Mouse (Mus musculus) adrenal gland, postnatal 14 days (tissue): ENCODE results near the gene Appl2. TPM values are rescaled to one million over a fixed set of nuclear protein-coding genes. Genes with fewer than 3 reads are reported as not detected.
"Not testable (repeated sequence)": the region's sequence is repeated elsewhere in the genome, so short reads cannot be mapped to it uniquely, and the experiment has no call there.

ENCODE experiments used
- DNase-seq: peaks from one replicate; pipeline ENCODE4 v3.0.0; 2021; ENCODE audit warnings: mixed read lengths
- long read RNA-seq, 2 experiments: library from polyadenylated mRNA; stranded (forward); transcript quantifications; one replicate each; pipeline ENCODE4 v2.0.0; 2021
- total RNA-seq: library from RNA; stranded (reverse); gene quantifications from 2 replicates; pipeline ENCODE4 v1.2.3, GENCODE M21; 2021

The Appl2 gene
- 63.5 and 81.7 TPM in 2 replicates for total RNA-seq
- long read RNA-seq, experiment 1, transcript Appl2-201 (21 exons, 3,020 nt): major isoform, 44 of 89 reads
- long read RNA-seq, experiment 1, partial matches to known transcripts: 6 of 89 reads
- long read RNA-seq, experiment 1, other reads (novel, unspliced or antisense): 39 of 89 reads
- long read RNA-seq, experiment 2, transcript Appl2-201 (21 exons, 3,020 nt): major isoform, 35 of 62 reads
- long read RNA-seq, experiment 2, partial matches to known transcripts: 5 of 62 reads
- long read RNA-seq, experiment 2, other reads (novel, unspliced or antisense): 22 of 62 reads

DNA sequence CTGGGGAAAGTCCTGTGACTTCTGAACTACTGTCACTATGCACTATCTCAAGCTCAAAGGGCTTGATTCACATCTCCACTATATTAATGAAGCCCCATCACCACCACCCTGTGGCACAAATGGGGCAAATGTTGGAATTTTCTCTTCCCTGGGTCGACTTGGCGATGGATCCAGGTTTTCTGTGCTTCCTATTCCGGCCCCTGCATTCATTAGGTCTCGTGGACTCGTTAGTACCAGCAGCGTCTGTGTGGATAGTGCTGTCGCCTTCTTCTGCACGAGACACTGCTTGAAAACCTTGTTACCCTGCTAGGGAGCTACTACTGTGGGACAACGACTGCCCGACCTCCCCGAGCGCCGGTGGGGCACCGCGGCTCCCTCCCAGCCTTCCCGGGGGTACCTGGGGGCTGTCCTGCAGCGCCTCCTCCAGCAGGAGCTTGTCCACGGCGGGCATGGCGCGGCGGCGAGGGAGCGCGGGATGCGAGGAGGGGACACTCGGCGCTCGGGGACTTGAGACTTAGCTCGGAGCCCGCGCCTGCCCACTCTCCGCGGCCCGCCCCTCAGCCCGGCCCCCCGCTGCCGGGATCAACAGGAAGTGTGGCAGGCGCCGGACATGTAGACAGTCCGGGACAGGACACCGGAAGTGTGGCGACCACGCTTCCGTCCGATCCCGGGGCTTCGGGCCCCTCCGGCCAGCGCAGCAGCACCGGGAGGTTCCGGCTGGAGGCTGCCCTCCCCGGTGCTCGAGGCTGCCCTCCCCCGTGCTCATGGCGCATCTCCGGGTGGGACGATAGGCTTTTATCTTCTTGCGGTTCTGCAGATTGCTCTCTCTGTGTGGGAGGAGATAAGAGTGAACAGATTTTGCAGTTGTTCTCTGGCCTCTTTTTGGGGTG, at the start of gene Appl2:
Appl2 (minus strand) TSS at position 608 of the 890 bp plus-strand sequence.
- peak; percentile 98 for DNase-seq

DNA sequence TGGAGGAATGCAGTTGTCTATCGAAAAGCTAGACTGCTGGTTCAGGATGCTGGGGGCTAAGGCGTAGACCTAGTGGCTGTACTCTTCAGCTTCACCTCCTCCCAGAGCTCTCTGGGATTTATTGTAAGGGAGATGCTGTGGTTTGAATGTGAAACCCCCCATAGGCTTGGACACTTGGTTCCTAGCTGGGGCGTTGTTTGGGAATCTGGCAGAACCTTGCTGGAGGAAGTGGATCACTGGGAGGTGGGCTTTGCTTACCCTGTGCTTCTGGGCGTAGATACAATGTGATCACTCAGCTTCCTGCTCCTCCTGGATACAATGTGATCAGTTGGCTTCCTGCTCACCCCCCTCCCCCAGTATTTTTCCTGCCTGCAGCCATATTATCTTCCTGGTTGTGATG, 47.7 kb upstream of the Appl2 start:
- no peak for DNase-seq

DNA sequence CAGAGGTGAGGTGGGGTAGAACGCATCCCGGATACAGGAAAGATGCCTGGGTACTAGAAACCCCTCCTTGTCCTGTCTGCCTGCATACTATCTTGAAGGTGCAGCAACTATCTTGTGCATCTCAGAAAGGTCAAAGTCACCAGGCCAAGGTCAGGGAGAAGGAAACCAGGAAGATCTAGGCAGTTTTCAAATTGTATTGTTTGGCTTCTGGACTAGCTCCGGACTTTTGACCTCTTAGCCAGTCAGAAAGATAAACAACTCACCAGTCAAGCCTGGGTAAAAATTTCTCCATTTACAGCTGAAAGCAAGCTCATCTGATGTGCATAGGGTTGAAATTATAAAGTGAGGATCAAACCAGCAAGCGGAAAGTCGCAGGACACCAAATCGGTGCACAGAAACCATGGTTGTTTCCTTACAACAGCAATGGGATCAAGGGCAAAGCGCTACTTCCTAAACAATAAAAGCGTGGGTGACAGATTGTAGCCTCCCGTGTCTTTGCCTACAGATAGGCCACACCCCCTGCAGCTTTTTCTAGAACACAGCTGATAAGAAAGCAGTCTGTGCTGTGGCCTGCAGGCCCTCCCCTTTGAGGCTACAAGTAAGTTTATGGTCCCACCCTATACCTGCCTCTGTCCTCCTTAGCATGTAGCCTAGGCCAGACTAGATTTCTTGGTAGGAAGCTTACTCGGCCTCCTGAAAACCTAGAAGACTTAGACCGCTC, 43.8 kb upstream of the Appl2 start:
- no peak for DNase-seq

DNA sequence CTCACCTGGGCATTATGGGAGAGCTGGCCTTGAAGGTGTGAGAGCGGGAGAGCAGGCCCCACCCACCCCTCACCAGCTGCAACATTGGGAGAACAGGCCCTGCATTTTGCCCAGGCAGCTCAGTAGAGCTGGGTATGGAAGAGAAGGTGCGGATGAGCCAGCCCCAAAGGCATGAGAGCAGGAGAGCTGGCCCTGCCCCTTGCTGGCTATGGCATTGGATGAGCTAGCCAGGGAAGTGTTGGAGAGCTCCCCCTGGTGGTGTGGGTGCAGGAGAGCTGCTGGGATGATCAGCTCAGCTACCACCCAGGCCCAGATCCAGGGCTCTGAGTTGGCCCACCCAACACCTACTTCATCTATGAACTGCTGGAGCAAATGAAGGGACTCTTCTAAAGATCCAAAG, 39.7 kb upstream of the Appl2 start:
- peak; percentile 31 for DNase-seq

DNA sequence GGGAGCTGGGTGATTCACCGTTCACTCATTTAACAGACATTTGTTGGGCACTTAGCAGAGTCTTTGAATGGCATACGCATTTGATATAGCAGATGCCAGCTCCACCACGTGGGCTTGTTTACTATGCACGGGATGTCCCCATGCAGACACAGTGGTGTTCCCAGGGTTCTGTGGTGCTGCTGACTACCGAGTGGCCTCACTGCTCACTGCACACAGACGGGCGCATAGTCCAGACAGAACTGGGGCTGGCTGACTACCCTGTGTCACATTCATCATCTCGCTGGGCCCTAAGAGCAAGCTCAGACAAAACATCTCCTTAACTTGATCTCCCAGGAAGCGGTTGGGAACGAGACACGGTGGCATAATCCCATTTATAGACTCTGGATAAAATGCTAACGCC, 32.8 kb upstream of the Appl2 start:
- no peak for DNase-seq

DNA sequence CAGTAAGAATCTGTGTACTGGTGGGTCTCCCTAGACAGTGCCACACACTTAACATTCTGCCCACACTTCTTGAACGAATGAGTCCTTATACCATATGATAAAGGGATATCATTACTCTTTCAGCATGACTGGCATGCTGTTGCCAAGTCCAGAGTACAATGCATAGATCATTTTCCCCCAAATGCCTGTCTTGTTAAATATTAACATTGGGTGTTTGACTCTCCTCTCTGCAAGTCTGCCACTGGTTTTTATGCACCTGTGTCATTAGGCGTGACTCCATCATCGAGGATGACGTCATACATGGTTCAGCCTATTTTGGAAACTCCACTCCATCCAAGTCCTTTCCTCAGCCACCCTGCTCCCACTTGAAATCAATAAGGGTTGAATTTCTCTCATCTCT, 18.0 kb upstream of the Appl2 start:
- DNase-seq: no peak

DNA sequence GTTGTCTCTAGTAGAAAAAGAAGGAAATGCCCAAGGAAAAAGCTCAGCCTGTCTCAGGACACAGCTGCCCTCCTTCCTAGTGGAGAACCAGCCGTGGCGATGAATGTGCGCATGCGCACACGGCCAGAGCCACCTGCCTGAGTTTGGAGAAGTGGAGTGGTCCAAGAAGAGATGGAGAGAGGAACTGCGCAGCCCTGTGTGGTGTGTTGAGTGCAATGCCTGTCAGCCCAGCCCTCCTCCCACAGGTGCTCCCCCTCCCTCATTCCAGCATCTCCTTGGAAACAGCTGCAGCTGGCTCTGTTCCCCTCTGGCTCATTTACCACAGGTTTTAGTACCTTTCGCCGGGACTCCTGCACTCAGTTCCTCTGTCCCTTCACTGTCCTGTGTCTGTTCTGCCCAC, 13.4 kb upstream of the Appl2 start:
- no peak for DNase-seq

DNA sequence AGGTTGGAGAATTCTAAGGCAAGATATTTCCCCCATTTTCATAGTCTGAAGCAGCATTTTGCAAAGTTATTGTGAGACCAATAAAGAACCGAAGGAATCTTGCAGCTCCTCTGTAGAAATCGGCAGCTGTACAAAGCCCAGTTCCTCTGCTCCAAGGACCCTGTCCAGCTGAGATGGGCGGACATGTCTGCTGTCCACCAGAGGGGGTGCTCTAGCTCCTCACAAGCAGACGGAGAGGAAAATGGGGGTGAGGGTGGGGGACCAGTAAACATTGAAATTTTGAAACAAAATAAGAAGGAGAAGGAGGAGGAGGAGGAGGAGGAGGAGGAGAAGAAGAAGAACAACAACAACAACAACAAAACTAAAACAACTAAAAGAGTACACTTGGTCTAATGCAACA, 12.1 kb upstream of the Appl2 start:
- DNase-seq: peak; percentile 33

DNA sequence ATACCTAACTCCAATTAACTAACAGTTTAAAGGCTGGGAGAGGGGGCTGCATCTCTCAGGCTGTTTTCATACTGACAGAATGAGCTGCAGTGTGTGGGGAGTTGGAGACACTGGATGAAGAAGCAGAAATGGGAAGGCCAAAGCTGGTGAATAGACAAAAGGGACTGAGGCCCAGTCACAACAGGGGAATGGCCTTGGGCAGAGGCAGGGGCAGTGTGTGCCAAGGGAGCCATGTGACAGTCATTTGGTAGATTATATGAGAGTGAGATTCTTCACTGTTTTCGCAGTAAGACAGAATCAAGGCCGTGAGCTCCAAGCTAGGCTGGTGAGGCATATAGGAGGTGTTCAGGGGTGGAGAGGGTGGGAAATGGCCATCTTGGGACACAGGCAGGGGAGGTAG, 6.1 kb upstream of the Appl2 start:
- DNase-seq: peak; percentile 84

DNA sequence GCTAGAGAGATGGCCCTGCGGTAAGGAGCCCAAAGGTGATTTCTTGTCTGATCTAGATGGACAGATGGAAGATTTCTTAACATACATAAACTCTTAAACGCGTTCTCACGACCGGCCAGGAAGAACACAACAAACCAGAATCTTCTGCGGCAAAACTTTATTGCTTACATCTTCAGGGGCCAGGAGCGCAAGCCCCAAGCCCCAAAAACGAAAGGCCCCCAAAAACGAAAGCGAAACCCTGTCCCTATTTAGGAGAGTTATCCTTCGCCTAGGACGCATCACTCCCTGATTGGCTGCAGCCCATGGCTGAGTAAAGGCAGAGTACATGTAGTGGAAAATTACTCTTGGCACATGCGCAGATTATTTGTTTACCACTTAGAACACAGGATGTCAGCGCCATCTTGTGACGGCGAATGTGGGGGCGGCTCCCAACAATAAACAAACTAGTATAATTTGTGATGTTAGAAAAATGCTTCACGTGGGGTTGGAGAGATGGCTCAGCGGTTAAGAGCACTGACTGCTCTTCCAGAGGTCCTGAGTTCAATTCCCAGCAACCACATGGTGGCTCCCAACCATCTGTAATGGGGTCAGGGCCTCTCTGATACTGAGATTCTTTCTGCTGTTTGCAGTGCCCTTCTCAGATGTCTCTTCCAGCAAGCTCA, 3.8 kb upstream of the Appl2 start:
- DNase-seq: not testable (repeated sequence)

DNA sequence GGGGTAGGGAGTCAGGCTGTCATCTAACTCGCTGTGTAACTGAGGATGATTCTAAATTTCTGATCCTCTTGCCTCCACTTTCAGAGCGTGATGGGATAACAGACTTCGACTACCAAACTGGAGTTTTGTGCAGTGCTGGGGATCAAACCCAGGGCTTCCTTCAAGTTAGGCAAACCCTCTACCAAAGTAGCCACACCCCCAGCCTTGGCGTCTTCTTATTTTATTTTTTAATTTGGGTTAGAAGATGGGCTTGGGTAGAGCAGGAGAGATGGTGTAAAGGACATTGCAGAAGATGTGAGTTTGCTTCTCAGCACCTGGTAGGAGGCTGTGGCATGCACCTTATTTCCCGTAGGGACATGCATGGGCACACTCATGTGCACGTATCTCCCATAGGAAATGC, 499 bp upstream of the Appl2 start:
- no peak for DNase-seq

DNA sequence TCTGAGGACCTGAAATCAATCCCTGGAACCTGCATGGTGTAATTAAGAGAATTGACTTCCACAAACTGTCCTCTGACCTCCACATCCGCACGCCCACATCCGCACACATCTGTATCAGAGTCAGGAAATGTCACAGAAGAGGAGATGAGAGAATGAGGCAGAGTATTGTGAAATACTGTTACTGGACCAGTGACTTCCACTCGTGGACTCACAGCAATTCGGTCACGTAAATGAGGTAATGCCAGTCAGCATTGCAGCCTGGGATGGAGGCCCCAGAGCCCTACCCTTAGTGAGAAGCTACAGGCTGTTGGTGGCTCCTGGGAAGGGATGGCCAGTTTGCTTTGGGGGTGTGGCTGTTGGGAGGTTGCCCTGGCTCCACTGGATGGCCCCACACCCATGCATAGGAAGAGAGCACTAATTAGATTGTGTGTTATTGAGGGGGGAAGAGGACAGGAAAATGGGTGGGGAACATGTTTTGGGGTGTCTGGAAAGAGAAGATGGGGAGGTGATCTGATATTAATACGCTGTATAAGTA, 2.1 kb downstream of the Appl2 start:
- no peak for DNase-seq

DNA sequence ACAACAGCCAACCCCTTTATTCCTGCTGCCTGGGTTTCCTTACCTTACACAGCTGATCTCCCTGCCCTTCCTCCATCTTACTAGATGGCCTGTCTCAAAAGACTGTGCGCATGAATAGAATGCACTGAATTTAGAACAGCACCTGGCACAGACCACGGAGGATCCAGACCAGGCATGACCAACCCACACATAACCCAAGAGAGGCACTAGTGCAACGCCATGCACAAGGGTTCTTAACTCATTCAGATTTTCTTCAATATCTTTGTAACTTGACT, 2.9 kb downstream of the Appl2 start:
- DNase-seq: no peak

DNA sequence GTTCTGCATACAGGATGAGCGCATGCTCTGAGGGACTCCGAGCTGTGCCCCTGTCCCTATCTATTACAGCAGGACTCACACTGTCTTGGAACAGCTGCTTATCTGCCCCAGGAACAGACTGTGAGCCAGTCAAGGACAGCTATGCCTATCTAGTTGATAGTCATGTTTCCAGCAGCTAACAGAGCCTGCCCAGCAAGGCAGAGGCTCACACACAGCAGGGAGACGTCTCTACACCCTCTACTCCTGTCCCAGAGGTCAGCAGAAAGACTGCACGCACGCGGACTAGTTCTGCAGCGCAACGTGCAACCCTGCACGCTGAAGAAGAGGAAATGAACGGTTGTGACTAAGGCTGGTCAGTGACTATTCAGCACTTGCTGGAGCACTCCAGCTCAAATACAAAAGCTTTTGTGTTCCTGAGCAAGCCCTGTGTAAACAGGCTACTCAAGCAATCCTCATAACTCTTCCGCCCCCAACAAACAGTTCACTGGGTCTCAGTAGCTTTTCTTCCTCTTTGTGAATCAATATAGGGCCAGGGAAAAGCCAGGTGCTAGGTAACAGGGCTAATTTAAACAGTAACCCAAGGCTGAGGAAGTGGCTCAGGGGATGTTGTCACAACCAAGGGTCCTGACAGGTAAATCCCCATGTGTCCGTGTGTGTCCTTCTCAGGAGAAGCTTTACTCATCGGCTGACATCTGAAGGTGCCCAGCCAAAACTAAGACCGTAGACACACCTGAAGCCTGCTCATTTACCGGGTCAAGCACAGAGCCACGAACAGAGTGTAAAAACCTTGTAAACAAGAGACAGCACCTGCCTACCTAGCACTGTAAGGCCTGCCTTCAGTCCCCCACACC, 3.4 kb downstream of the Appl2 start:
- peak; percentile 63 for DNase-seq

DNA sequence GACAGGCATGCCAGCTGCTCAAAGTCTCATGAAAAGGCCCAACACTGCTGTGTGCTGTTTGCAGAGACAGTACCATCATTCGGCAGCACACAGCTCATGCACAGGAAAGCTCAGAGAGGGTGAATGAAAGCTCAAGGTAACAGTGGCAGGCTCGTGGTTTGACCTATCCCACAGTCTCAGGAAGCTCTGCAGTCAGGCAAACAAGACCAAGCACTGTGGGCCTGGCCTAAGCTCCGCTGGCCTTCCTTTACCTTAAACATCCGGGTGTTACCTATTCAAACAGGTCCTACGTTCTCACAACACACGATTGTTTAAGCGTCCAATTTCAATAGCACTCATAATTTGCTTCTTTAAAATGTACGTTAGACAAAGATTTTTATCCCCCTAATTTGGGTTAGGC, 4.4 kb downstream of the Appl2 start:
- DNase-seq: no peak

DNA sequence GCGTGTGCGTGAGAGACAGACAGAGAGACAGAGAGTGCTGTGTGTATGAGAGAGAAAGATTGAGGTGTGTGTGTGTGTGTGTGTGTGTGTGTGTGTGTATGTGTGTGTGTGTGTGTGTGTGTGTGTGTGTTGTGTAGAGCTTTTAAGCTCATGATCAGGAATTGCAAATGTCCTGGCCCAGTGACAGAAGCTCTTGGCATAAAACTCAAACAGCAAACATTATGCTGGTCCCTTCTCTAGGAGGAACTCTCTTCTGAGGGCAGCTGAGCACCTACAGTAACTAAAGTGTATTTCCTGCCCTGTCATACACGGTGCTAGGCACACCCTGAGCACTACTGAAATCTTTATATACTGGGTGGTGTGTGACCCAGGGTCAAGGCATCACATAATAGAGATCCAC, 6.9 kb downstream of the Appl2 start:
- no peak for DNase-seq

DNA sequence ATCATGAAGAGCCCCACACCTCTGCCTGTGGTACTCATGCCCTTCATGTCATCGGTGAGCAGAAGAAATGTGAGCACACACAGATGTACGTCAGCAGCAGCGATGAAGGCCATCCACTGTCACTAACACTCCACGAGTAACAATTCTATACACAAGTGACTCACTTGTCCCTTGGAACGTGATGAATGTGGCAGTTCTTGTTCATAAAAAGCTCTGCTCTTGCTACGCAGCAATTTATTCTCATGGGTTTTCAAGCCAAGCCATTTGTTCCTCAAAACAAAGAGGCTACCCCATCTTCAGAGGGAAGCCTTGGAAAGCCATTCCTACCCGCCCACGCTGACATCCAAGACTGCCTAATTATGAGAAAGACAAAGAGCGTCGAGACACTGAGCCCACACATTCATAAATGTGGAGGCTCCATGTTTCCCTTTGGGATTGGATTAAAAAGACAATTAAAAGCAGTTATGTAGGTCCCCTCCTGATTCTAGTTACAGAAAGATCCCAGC, 8.6 kb downstream of the Appl2 start:
- DNase-seq: peak; percentile 22

DNA sequence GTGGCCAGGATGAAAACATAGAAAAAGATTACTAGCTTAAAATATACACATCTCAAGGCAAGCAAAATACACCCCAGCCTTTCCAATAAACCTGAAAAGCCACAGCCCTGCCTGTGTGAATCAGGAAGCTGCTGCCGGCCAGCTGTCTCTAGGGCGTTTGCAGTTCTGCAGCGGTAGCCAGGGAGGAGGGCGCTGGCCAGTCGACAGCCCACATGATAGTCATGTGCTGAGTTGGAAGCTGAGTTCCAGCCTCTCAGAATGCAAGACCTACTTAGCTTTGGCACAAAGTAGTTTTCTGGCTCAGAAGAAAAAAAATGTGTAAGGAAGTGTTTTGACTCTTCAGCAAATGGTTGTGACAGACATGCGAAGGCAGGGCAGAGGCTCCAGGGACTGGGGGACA, 11.2 kb downstream of the Appl2 start:
- peak; percentile 73 for DNase-seq

DNA sequence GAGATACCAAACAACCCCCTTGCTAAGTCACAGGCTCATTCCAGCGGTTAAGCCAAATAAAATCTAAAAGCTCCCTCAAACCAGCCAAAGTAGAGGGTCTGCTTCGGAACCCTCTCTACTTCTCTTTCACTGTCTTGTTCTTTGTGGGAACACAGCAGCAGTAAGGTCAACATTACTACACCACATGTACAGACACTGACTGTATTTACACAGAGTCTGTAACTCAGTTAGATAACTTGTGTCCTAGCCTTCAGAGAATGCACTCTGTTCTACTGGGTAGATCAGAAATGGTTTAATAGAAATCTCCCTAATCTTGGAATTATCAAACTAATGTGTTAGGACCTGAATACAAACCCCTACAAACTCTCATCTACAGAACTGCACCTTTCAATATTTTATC, 12.3 kb downstream of the Appl2 start:
- no peak for DNase-seq

DNA sequence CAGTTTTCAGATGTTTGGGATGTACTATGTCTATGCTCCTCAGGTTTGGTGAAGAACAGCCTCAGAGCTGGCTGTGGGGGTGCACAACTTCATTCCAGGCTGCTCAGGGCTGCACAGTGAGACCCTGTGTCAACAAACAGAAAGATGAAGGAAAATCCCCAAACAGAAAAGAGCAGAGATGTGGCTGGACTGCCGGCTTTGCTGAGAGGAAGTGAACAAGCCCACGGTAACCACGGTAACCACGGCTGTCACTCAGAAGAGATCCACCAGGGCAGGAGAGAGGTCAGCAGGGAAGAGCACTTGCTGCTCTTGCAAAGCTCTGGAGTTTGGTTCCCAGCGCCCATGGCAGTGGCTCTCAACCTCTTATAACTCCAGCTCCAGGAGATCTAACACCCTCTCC, 14.1 kb downstream of the Appl2 start:
- DNase-seq: peak; percentile 42

DNA sequence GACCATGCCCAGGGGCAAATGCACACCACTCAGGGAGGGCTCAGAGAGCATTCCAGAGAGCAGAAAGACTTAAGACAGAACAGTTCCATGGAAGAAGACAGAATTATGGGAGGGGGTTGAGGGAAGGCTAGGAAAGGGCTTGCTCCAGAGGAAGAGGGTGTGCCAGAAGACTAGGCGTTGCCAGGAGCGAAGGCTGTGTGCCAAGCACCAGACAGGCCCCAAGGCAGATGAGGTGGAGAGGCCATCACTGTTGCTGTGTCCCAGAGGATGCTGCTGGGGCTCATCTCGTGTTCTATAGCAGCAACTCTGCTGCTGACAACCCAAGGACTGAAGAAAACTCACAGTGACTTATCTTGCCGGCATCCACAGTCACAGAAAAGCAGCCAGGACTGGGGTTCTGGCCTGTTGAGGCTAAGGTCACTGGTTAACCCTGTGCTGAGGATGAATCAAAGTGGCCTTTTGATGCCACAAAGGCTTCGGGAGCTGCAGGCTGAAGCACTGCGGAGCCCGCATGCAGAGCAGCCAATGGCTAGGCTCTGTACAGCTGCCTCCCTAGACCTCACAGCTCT, 15.6 kb downstream of the Appl2 start:
- DNase-seq: peak; percentile 46
